Mouse (Mus musculus) urinary bladder, postnatal 10 days (tissue): ENCODE results near the gene Vmn1r200.
"Not testable (repeated sequence)": the region's sequence is repeated elsewhere in the genome, so short reads cannot be mapped to it uniquely, and the experiment has no call there.

Experiments used
- DNase-seq: peaks from one replicate; pipeline ENCODE4 v3.0.0; 2022; ENCODE audit warnings: low spot score

Gene Vmn1r200

DNA sequence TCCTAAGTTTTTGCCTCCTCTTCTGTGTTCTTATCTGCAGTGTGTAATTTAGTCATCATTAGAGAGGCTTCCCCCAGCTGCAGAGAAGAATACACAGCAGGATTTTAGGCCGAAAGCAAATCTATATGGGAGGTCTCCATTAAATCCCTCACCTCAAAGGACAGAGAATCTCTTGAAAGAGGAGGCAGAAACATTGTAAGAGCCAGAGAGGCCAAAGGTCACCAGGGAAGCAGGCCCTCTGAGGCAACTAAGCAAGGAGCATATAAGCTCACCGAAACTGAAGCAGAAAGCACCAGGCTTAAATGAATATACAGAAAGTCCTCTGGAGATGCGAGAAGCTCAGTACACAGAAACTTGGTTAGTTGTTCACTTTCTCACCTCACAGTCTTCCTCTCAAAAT is at the start of gene Vmn1r200:
TSS of gene Vmn1r200 (plus strand) at position 301 of the 400 bp plus-strand sequence.
- DNase-seq: no peak

GRCm38 (mm10) chr13:22350064-22350463 is 40.1 kb upstream of the Vmn1r200 start, which contains the start of gene Vmn1r198:
Vmn1r198 (plus strand) TSS chr13:22350364.
- DNase-seq: no peak

- no peak for DNase-seq
Measured at GRCm38 (mm10) chr13:22350813-22351212, 39.4 kb upstream of the Vmn1r200 start.

- no peak for DNase-seq
Measured at GRCm38 (mm10) chr13:22379518-22379917, 10.7 kb upstream of the Vmn1r200 start, which contains the start of gene Vmn1r199. Vmn1r199 (plus strand) TSS chr13:22379818.

- DNase-seq: not testable (repeated sequence)
Measured at GRCm38 (mm10) chr13:22381128-22381527, 9.0 kb upstream of the Vmn1r200 start.

- DNase-seq: no peak
Measured at GRCm38 (mm10) chr13:22383401-22383800, 6.8 kb upstream of the Vmn1r200 start.

DNA sequence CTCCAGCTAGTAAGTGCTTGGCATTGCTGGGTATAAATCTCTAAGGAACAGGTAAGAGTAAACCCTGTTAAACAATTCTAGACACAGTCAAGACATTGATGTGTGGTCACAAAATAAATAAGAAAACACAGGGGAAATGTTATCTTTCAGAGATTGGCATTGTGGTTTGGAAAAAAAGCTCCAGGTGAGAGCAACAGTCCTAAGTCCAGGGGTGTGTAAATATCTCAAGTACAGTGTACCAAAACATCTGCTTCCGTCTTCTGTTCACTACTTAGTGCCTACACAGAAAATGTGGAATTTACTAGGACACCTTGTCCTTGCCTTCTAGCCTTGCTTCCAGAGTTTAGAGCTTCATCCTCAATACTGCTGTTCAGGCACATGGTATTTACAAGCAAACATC is 3.1 kb upstream of the Vmn1r200 start:
- no peak for DNase-seq

- DNase-seq: no peak
Measured at GRCm38 (mm10) chr13:22402978-22403377, 12.8 kb downstream of the Vmn1r200 start.
